Mouse (Mus musculus) bone marrow macrophage, adult 2 months (primary cell): ENCODE data around the gene Strc.

Experiments
- CTCF ChIP-seq: IDR thresholded peaks from 2 replicates; pipeline ENCODE4 v1.5.1; 2012; ENCODE audit warnings: low read depth, mild to moderate bottlenecking, low read length, moderate library complexity
- POLR2A ChIP-seq: IDR thresholded peaks from 2 replicates; pipeline ENCODE4 v1.6.1; 2012; ENCODE audit warnings: mild to moderate bottlenecking, low read depth, low read length, borderline replicate concordance

DNA sequence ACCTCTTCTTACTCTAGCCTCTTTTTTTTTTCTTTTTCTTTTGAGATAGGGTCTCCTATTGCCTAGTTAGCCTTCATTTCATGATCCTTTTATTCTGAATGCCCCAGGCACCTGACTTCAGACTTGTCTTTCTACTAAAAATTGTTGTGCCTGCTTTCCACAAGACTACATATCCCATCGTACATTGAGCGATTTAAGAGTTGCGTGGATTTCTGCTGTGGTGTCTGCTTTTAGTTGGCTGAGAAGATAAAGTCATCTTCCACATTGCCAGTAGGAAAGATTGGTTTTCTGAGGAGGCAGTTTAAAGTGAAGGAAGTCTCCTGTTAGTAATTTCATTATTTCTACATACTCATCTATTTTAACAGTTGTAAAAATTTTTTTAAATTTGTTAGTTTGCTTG, 28.6 kb upstream of the Strc start:
- TF ChIP-seq POLR2A (no peak), CTCF (no peak)
